Mouse (Mus musculus): Measurements from ENCODE around the gene Ptcd2.
"Not testable (repeated sequence)": the region's sequence is repeated elsewhere in the genome, so short reads cannot be mapped to it uniquely, and the experiment has no call there.

Gene Ptcd2

DNA sequence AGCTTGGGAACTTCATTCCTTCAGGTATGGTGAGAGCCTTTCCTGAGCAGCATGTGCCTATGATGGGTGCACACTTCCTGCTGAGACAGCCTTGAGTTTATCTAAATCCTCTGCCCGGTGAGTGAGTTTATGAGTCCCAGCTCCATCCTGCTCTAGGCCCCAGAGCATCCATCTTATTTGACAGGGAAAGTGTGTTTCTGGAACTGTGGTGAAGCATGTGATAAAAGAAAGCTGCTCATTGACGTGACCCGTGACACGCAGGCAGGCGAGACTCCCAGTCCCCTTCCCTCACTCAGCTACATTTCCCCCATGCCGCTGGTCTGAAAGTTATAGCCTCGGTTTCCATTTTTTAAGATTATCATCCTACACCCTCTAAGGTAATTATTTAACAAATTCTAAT lies 11.4 kb upstream of the Ptcd2 start:
- DNase-seq (ENCODE audit: extremely low spot score, low spot score): no peak

DNA sequence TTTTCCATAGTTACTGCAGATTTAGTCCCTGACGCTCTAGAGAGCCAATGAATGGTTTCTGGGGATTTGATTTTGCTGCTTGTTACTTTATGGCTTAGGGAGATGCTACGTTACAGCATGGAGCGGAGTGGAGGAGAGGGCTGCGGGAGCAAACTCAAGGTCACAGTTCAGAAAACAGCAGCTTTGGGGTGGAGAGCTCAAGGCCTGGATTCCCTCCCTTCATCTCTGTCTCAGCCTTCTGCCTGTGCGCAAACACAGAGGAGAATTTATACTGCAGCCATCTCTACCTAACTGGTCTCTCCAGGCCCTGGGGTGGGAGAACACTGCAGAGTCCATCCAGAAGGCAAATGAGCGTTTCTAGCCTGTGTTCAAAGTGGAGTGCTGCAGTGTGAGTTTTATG lies 10.6 kb upstream of the Ptcd2 start:
- no peak for DNase-seq (ENCODE audit: extremely low spot score, low spot score)

- DNase-seq (ENCODE audit: extremely low spot score, low spot score): no peak
Measured at GRCm38 (mm10) chr13:99353490-99353851, 9.0 kb upstream of the Ptcd2 start.

- peak; percentile 92 for DNase-seq (ENCODE audit: extremely low spot score, low spot score)
Measured at GRCm38 (mm10) chr13:99352758-99353489, 8.4 kb upstream of the Ptcd2 start.

- no peak for DNase-seq (ENCODE audit: extremely low spot score, low spot score)
Measured at GRCm38 (mm10) chr13:99351596-99351995, 7.1 kb upstream of the Ptcd2 start.

DNA sequence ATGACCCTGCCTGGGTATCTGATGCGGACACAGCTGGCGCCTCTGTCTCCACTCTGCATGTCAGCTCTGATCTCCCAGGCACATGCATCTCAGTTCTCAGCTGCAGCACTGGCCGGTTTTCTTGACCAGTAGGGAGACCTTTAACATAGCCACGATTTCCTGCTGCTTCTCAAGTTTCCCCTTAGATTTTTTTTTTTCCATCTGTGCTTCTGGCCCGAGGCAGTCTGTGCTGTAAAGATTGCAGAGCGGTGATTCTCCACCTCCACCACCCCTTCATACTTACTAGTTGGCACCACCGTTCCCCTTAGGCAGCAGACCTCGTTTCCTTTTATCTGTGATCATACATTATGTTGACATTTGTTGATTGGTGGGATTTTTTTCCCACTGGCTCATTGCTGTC lies 6.7 kb upstream of the Ptcd2 start:
- DNase-seq (ENCODE audit: extremely low spot score, low spot score): no peak

DNA sequence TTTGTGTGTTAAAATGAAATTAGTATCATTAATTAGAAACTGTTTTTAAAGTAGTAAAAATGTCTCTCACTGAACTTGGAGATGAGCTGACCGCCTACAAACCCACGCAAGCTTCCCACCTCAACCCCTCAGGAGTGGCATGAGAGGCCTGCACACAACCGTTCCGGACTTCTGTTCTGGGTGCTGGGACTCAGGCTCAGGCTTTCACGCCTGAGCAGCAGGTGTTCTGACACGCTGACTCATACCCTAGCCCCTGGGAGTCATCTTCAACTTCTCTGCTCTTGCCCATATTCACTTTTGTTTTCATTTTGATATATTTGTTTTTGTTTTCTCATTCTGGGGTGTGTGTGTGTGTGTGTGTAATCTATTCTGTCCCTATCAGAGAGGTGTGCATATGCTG lies 5.5 kb upstream of the Ptcd2 start:
- no peak for DNase-seq (ENCODE audit: extremely low spot score, low spot score)

DNA sequence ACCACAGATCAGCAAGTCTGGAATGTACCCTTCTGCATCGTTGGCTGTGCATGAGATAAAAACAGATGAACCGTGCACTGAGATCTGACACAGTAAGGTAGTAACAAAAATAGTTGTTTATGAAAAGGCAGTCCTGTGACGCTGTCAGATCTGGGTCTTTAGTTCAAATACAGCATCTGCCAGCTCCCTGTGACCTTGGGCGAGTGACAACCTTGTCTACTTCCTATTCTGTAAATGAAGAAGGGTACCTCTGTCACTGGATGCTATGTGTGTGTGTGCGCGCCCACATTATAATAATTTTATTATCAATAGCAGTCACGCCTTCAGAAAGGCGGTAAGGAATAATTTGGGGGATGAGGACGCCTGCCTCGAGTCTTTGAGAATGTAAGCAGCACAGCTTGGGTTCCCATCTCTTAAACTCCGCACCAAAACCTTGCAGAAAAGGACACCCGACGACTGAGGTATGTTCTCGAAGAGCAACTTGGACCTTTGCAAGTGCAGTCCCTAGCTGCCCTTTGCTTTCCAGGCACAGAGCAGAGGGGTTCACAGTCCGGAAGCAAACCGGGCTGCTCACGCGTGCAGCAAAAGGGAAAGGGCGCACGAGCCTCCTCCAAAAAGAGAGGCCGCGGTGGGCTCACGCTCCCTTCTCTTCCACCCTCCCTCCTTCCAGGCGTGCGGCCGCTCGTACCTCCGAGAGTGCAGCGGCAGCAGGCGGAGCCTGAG lies 468 bp downstream of the Ptcd2 start:
- no peak for DNase-seq (ENCODE audit: extremely low spot score, low spot score)

- no peak for DNase-seq (ENCODE audit: extremely low spot score, low spot score)
Measured at GRCm38 (mm10) chr13:99341504-99341903, 3.0 kb downstream of the Ptcd2 start.

GRCm38 (mm10) chr13:99337510-99337909 lies 7.0 kb downstream of the Ptcd2 start:
- DNase-seq (ENCODE audit: extremely low spot score, low spot score): no peak

DNA sequence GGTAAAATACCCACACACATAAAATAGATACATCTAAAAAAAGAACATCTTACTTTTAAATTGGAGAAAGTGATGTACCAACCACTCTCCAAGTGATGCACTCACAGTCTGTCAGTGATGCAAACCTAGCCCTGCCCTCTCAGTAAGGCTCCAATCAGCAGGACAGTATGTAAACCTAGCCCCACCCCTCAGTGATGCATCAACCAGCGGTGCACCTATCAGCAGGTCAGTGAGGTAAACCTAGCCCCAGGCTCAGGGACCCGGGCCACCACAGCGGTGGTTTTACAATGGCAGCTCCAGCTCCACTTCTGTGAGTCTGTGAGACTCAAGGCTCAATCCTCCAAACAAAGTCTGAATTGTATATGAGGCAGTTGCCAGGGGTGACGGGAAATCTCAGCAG lies 13.2 kb downstream of the Ptcd2 start:
- DNase-seq (ENCODE audit: extremely low spot score, low spot score): no peak

DNA sequence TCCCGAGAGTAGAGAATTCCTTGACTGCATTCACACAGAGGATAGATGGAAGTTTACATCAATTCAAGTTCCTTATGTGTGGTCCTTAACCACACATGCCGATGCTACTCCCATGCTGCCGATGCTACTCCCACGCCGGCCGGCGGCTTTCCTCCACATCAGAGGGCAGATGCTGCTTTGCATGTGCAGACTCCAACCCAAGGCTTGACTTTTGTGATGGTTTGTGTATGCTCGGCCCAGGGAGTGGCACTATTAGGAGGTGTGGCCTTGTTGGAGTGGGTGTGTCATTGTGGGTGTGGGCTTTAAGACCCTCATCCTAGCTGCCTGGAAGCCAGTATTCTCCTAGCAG lies 20.2 kb downstream of the Ptcd2 start:
- DNase-seq (ENCODE audit: extremely low spot score, low spot score): not testable (repeated sequence)

DNA sequence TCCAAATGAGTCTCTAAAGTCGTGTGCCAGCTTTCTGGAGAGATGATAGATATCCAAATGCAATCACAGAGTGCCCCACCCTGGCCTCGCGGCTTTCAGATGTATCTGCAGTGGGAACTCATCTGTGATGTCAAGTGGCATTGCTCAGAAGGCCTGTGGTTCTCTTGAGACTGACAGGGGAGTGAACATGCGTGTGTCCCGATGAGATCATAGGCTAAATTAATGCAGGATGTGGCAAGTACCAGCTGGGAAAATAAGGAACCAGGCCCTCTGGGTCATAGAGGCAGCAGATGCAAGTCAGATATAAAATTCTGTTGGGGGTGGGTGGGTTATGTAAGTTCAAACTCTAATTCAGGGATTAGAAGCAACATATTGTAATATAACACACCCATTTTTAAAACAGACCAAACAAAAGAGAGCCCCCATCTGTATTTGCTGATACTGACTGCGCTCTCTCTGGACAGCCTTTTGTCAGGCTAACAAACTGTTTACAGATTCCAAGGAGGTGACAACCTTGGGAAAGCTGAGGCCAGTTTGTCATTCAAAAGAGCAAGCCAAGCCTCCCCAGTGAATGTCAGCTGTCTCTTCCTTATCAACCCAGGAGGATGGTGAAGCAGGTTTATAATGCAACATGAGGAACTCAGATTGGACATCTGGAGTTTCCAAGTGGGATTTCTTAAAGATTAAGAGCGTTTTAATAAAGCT lies 20.7 kb downstream of the Ptcd2 start:
- no peak for DNase-seq (ENCODE audit: extremely low spot score, low spot score)

DNA sequence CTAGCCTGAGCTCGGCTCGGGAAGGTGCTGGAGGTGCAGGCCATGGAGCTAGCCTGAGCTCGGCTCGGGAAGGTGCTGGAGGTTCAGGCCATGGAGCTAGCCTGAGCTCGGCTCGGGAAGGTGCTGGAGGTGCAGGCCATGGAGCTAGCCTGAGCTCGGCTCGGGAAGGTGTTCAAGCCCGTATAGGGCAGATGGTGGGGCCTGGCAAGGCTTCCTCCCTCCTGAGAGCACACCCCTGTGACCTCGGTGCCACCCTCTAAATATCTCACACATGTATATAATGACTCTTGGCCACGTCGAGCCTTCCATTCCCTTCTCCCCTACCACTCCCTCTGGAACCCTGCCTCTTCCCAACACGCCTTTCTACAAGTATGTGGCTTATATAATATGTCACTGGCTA lies 21.6 kb downstream of the Ptcd2 start:
- DNase-seq (ENCODE audit: extremely low spot score, low spot score): not testable (repeated sequence)

DNA sequence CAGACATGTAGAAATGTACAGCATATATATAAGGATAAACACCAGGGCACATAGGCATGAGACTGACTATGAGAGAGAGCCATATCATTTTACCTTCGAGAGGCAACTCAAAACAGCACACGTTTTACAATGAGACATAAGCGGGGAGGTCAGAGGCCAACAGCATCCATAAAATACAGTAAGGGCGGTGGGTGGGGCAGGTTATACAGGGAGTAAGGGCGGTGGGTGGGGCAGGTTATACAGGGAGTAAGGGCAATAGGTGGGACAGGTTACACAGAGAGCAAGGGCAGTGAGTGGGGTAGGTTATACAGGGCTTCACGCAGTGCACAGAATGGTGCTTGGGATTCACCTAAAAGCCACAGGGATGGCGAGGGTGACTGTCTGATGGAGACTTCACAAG lies 24.1 kb downstream of the Ptcd2 start:
- DNase-seq (ENCODE audit: extremely low spot score, low spot score): no peak

DNA sequence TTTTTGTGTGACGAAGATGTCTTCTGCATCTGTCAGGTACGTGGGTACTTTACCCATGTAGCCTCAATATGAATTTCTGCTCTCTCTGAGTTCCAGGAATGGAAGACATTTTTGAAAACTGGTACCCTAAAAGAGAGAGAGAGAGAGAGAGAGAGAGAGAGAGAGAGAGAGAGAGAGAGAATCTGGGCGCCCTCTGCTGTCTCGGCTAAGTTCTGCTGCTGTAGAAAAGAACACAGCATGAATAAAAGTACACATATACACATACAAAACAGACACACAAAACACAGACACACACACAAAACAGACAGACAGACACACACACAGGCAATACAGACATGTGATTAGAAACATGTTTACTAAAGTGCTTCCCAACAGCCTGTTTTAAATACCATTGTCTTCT lies 27.4 kb downstream of the Ptcd2 start:
- no peak for DNase-seq (ENCODE audit: extremely low spot score, low spot score)

- DNase-seq (ENCODE audit: extremely low spot score, low spot score): no peak
Measured at GRCm38 (mm10) chr13:99316366-99316765, 28.1 kb downstream of the Ptcd2 start.

GRCm38 (mm10) chr13:99314657-99315181 lies 29.8 kb downstream of the Ptcd2 start:
- DNase-seq (ENCODE audit: extremely low spot score, low spot score): no peak

- no peak for DNase-seq (ENCODE audit: extremely low spot score, low spot score)
Measured at GRCm38 (mm10) chr13:99314098-99314497, 30.4 kb downstream of the Ptcd2 start.

DNA sequence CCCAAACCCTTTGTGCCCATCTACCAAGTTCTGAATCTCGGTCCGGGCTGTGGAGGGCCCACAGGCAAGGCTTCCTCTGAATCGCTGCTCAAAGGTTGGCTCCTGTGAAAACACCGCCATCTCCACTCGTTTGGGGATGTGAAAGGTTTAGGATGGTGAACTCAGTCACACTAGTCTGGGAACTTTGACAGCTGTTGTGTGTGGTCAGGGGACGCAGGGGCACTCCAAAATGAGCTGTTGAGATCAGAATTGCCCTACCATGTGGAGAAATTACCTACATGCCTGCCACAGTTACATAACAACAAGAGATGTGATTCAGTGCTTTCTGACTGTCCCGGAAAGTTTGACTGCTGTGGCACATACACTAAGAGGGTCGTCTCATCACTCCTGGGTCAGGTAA lies 36.1 kb downstream of the Ptcd2 start:
- DNase-seq (ENCODE audit: extremely low spot score, low spot score): no peak

DNA sequence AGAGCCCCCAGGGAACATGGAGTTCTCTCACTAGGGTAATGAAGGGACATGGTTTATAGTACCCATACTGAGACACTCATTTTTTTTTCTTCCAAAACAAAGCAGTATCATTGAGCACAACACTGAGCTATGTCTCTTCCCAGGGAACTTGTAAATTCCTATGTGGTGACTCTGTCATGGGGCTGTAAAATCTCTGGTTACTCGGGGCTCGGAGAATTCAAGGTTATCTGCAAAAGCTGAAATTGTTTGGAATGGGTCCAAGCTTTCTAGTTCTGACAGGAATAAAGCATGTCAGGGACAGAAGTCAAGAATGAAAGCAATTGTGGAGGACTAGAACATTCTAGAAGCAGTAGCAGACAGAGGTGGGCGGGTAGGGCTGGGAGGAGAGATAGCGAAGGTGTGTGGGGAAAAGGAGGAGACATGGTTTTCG lies 36.6 kb downstream of the Ptcd2 start:
- DNase-seq (ENCODE audit: extremely low spot score, low spot score): no peak

GRCm38 (mm10) chr13:99306164-99306563 lies 38.3 kb downstream of the Ptcd2 start:
- DNase-seq (ENCODE audit: extremely low spot score, low spot score): no peak
